Mouse (Mus musculus): ENCODE measurements around the gene Itgb1bp2. TPM values are rescaled to one million over a fixed set of nuclear protein-coding genes. Genes with fewer than 3 reads are reported as not detected.

Itgb1bp2 gene
- polyA plus RNA-seq (2014; fragmentation: Nextera tagmentation; extraction: Ambion mirVana) = 1.6 and 3.9 TPM in 2 replicates

GRCm38 (mm10) chrX:101448886-101449475 lies at the start of gene Itgb1bp2:
Gene Itgb1bp2, plus strand, starts transcription at chrX:101449088.
- Histone ChIP-seq H3K4me3 (ENCODE audit: low read depth, low read length) (no peak within 1 kb of the TSS), H3K9ac (no peak within 1 kb of the TSS), H3K36me3 (ENCODE audit: insufficient read depth) (peaks cover 65% of the 10 kb centered on the region), H3K27ac (ENCODE audit: low read depth) (no peak within 1 kb of the TSS), H3K4me2 (no peak within 1 kb of the TSS), H3K27me3 (ENCODE audit: insufficient read depth, low read length) (no peaks in the 10 kb centered on the region), H3K4me1 (ENCODE audit: insufficient read depth) (no peaks in the 10 kb centered on the region), H3K9me3 (ENCODE audit: low read depth, low read length) (no peaks in the 10 kb centered on the region)
- 65% methylated on average over 4 of the region's 4 CpGs for WGBS
- ATAC-seq (ENCODE audit: insufficient read depth) (no peak; the same call in 1 of the 2 replicates), DNase-seq (peak; percentile 10)
- no peak for TF ChIP-seq CTCF (IDR thresholded peaks at IDR 0.05; ENCODE audit: low read depth)

DNA sequence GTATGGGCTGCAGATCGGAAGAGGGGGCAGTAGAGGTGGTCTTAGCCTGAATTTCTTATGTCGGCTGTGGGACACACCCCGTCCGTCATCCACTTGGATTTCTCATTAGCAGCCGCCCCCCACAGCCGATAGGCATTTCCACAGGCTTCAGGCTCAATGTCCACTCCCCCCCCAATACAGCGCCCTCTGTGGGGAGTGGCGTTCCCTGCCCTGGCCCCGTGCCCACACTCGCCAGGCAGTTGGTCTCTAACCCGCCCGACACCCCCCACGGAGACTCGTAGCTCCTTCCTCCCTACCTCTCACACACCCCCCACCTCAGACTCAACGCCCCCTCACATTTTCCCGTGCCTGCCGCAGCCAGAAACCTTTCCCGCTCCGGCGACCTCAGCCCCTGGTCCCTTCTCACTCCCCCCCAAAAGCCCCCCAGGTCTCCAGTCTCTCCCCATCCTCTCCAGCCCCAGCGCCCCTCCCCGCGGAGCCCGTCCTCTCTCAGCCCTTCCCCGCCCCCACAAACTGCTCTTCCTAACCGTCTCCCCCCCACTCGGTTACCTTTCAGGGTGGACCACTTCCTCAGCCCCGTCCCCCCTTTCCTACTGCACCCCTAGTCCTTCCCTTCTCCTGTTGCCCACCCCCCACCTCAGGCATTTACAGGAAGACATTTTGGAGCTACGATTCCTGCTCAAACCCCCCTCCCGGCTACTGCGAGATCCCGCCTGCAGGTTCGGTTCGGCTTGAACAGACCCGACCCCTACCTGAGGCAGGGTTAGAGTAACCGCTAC lies 29.8 kb upstream of the Itgb1bp2 start:
- Histone ChIP-seq H3K36me3 (ENCODE audit: insufficient read depth) (peaks cover 4% of the 10 kb centered on the region; the same call in 1 of the 2 replicates), H3K9me3 (ENCODE audit: low read depth, low read length) (no peaks in the 10 kb centered on the region), H3K27me3 (ENCODE audit: insufficient read depth, low read length) (no peaks in the 10 kb centered on the region), H3K4me1 (ENCODE audit: insufficient read depth) (no peaks in the 10 kb centered on the region), H3K27ac (ENCODE audit: low read depth) (peak overlapping the region; percentile 69; the same call in 1 of the 2 replicates), H3K4me2 (peak overlapping the region; percentile 62), H3K4me3 (ENCODE audit: low read depth, low read length) (peak overlapping the region; percentile 56), H3K9ac (peak overlapping the region; percentile 63)
- peak; percentile 55 for TF ChIP-seq CTCF (IDR thresholded peaks at IDR 0.05; ENCODE audit: low read depth)
- DNase-seq (peak; percentile 60), ATAC-seq (ENCODE audit: insufficient read depth) (peak; percentile 19; the same call in 1 of the 2 replicates)
- WGBS = 9% methylated on average over 29 of the region's 36 CpGs

DNA sequence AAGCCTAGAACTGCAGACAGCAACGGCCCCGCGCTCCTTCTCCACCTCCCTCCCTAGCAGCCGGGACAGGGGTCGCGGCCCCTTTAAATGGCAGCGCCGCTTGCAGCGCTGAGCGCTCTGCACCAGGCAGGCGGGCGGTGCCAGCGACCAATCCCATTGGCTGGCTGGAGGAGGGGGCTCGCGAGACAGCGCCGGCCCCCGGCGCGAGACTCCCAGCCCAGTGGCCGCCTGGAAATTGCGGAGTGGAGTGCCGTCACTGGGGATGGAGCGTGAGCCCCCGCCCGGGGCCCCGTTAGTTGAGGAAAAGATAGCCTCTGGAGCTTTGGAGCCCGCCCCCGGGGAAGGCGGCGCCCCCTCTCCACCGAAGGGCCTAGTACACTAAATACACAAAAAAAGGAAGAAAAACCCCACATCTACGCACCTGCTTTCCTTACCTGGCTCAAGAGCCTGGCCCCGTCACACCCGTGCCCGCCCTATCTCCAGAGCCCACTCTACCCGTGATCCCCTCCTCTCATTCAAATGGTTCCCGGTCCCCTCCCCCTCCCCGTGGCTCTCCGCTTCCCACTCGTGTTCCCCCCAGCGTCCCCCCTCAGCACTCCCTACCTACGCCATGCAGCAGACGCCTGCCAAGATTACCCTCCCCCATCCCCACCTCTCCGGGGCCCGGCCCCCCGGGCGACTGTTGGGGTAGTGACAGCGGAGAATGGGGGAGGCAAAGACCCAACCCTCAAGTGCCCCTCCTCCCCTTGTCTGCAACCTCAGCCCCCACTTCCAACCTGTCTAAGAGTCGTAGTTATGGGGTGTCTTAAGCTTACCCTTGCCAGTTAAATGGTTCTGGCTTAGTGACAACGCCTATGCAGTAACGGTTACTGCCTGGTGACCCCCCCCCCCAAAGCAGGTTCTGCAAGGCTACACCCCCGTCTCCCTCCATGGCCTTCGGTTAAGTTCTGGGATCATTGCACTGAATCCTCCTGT lies 28.9 kb upstream of the Itgb1bp2 start:
- peak overlapping the region; percentile 69 for H3K27ac ChIP-seq (ENCODE audit: low read depth)
- no peaks in the 10 kb centered on the region for H3K27me3 ChIP-seq (ENCODE audit: insufficient read depth, low read length)
- no peaks in the 10 kb centered on the region for H3K9me3 ChIP-seq (ENCODE audit: low read depth, low read length)
- TF ChIP-seq CTCF (IDR thresholded peaks at IDR 0.05; ENCODE audit: low read depth) = no peak
- peak; percentile 92 for DNase-seq
- peaks cover 4% of the 10 kb centered on the region; the same call in 1 of the 2 replicates for H3K36me3 ChIP-seq (ENCODE audit: insufficient read depth)
- H3K4me2 ChIP-seq = peak overlapping the region; percentile 65
- peak; percentile 95 for ATAC-seq (ENCODE audit: insufficient read depth)
- H3K4me3 ChIP-seq (ENCODE audit: low read depth, low read length) = peak overlapping the region; percentile 56
- 7% methylated on average over 50 of the region's 54 CpGs for WGBS
- H3K4me1 ChIP-seq (ENCODE audit: insufficient read depth) = no peaks in the 10 kb centered on the region
- H3K9ac ChIP-seq = peak overlapping the region; percentile 63

- DNase-seq = peak; percentile 39
Observed at GRCm38 (mm10) chrX:101420700-101421095, 28.2 kb upstream of the Itgb1bp2 start, which contains the start of gene Zmym3. Gene Zmym3, minus strand, starts transcription at chrX:101420849.

GRCm38 (mm10) chrX:101423462-101423861 lies 25.4 kb upstream of the Itgb1bp2 start:
- Histone ChIP-seq H3K4me2 (no peak overlapping the region), H3K27me3 (ENCODE audit: insufficient read depth, low read length) (no peaks in the 10 kb centered on the region), H3K36me3 (ENCODE audit: insufficient read depth) (no peaks in the 10 kb centered on the region), H3K4me1 (ENCODE audit: insufficient read depth) (no peaks in the 10 kb centered on the region), H3K9me3 (ENCODE audit: low read depth, low read length) (no peaks in the 10 kb centered on the region), H3K27ac (ENCODE audit: low read depth) (no peak overlapping the region), H3K9ac (no peak overlapping the region), H3K4me3 (ENCODE audit: low read depth, low read length) (no peak overlapping the region)
- ATAC-seq (ENCODE audit: insufficient read depth) (no peak), DNase-seq (no peak)
- whole genome bisulfite sequencing = 66% methylated on average over 2 of the region's 2 CpGs
- no peak for TF ChIP-seq CTCF (IDR thresholded peaks at IDR 0.05; ENCODE audit: low read depth)

More at GRCm38 (mm10) chrX:101420700-101421095, 28.2 kb upstream of the Itgb1bp2 start, which contains the start of gene Zmym3:
- peak within 1 kb of the TSS; percentile 63 for H3K9ac ChIP-seq
- no peak; the same call in 1 of the 2 replicates for ATAC-seq (ENCODE audit: insufficient read depth)
- H3K4me3 ChIP-seq (ENCODE audit: low read depth, low read length) = peak within 1 kb of the TSS; percentile 56
- no peaks in the 10 kb centered on the region for H3K27me3 ChIP-seq (ENCODE audit: insufficient read depth, low read length)
- no peaks in the 10 kb centered on the region for H3K9me3 ChIP-seq (ENCODE audit: low read depth, low read length)
- 18% methylated on average over 4 of the region's 4 CpGs for WGBS
- H3K36me3 ChIP-seq (ENCODE audit: insufficient read depth) = peaks cover under 1% of the 10 kb centered on the region; the same call in 1 of the 2 replicates
- H3K4me2 ChIP-seq = peak within 1 kb of the TSS; percentile 65
- H3K4me1 ChIP-seq (ENCODE audit: insufficient read depth) = no peaks in the 10 kb centered on the region
- no peak for TF ChIP-seq CTCF (IDR thresholded peaks at IDR 0.05; ENCODE audit: low read depth)
- peak within 1 kb of the TSS; percentile 69 for H3K27ac ChIP-seq (ENCODE audit: low read depth)

DNA sequence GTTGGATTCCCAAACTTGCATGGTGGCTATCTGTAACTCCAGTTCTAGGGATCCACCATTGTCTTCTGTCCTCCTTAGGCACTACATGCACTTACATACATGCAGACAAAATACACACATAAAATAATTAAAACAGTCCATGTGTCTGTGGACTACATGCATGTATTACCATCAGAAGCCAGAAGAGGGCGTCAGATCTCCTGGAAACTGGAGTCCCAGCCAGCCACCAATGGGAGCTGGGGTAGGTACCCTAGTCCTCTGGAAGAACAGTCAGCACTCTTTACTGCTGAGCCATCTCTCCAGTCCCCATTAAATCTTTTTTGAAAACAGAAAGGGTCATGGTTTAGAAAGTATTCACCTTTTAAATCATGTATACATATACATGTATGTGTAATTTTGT lies 21.1 kb upstream of the Itgb1bp2 start:
- Histone ChIP-seq H3K9ac (no peak overlapping the region), H3K9me3 (ENCODE audit: low read depth, low read length) (no peaks in the 10 kb centered on the region), H3K27ac (ENCODE audit: low read depth) (no peak overlapping the region), H3K4me1 (ENCODE audit: insufficient read depth) (no peaks in the 10 kb centered on the region), H3K27me3 (ENCODE audit: insufficient read depth, low read length) (no peaks in the 10 kb centered on the region), H3K4me3 (ENCODE audit: low read depth, low read length) (no peak overlapping the region), H3K4me2 (no peak overlapping the region), H3K36me3 (ENCODE audit: insufficient read depth) (peaks cover 16% of the 10 kb centered on the region)
- TF ChIP-seq CTCF (IDR thresholded peaks at IDR 0.05; ENCODE audit: low read depth) = peak; percentile 21; the same call in 1 of the 2 replicates
- peak; percentile 24 for DNase-seq
- WGBS = 5% methylated on average over 1 of the region's 1 CpGs
- ATAC-seq (ENCODE audit: insufficient read depth) = no peak

Measured in lung, embryonic 14.5 days (tissue).